Mouse (Mus musculus): Measurements from ENCODE around the gene Nlrc5. TPM values are rescaled to one million over a fixed set of nuclear protein-coding genes. Genes with fewer than 3 reads are reported as not detected.

Nlrc5 gene
- polyA plus RNA-seq, 1 experiment, result 0.82 TPM

GRCm38 (mm10) chr8:94566446-94567158 is 132.4 kb downstream of the Nlrc5 start:
- Histone ChIP-seq H3K4me3 (ENCODE audit: low read depth, low read length) (no peak overlapping the region), H3K9me3 (replicated peaks; ENCODE audit: control insufficient read depth, insufficient read depth, low read length, poor library complexity, severe bottlenecking) (no peaks in the 10 kb centered on the region), H3K9ac (ENCODE audit: low read depth, poor library complexity, severe bottlenecking) (no peak overlapping the region), H3K4me1 (ENCODE audit: control insufficient read depth, insufficient read depth, low read length) (no peaks in the 10 kb centered on the region), H3K27ac (ENCODE audit: insufficient read depth, low read length) (no peak overlapping the region), H3K36me3 (ENCODE audit: control insufficient read depth, insufficient read depth, low read length, poor library complexity, severe bottlenecking) (no peaks in the 10 kb centered on the region), H3K27me3 (ENCODE audit: control insufficient read depth, insufficient read depth, low read length, poor library complexity, severe bottlenecking) (no peaks in the 10 kb centered on the region)
- no peak for TF ChIP-seq POLR2A (IDR thresholded peaks at IDR 0.05; ENCODE audit: insufficient read depth, low read length)

GRCm38 (mm10) chr8:94567159-94567849 is 133.1 kb downstream of the Nlrc5 start:
- TF ChIP-seq CTCF (IDR thresholded peaks at IDR 0.05; ENCODE audit: low read depth, low read length) (no peak), EP300 (IDR thresholded peaks at IDR 0.05; ENCODE audit: insufficient read depth, low read depth, low read length) (no peak), POLR2A (IDR thresholded peaks at IDR 0.05; ENCODE audit: insufficient read depth, low read length) (no peak)
- no peak overlapping the region for H3K4me3 ChIP-seq (ENCODE audit: low read depth, low read length)
- no peak overlapping the region for H3K9ac ChIP-seq (ENCODE audit: low read depth, poor library complexity, severe bottlenecking)
- H3K36me3 ChIP-seq (ENCODE audit: control insufficient read depth, insufficient read depth, low read length, poor library complexity, severe bottlenecking), result no peaks in the 10 kb centered on the region
- H3K4me1 ChIP-seq (ENCODE audit: control insufficient read depth, insufficient read depth, low read length), result no peaks in the 10 kb centered on the region
- no peaks in the 10 kb centered on the region for H3K27me3 ChIP-seq (ENCODE audit: control insufficient read depth, insufficient read depth, low read length, poor library complexity, severe bottlenecking)
- no peak overlapping the region for H3K27ac ChIP-seq (ENCODE audit: insufficient read depth, low read length)
- no peaks in the 10 kb centered on the region for H3K9me3 ChIP-seq (replicated peaks; ENCODE audit: control insufficient read depth, insufficient read depth, low read length, poor library complexity, severe bottlenecking)

GRCm38 (mm10) chr8:94568098-94568497 is 133.9 kb downstream of the Nlrc5 start:
- TF ChIP-seq EP300 (IDR thresholded peaks at IDR 0.05; ENCODE audit: insufficient read depth, low read depth, low read length) (no peak), CTCF (IDR thresholded peaks at IDR 0.05; ENCODE audit: low read depth, low read length) (no peak), POLR2A (IDR thresholded peaks at IDR 0.05; ENCODE audit: insufficient read depth, low read length) (no peak)
- Histone ChIP-seq H3K9ac (ENCODE audit: low read depth, poor library complexity, severe bottlenecking) (no peak overlapping the region), H3K36me3 (ENCODE audit: control insufficient read depth, insufficient read depth, low read length, poor library complexity, severe bottlenecking) (no peaks in the 10 kb centered on the region), H3K27ac (ENCODE audit: insufficient read depth, low read length) (no peak overlapping the region), H3K4me1 (ENCODE audit: control insufficient read depth, insufficient read depth, low read length) (no peaks in the 10 kb centered on the region), H3K4me3 (ENCODE audit: low read depth, low read length) (no peak overlapping the region), H3K9me3 (replicated peaks; ENCODE audit: control insufficient read depth, insufficient read depth, low read length, poor library complexity, severe bottlenecking) (no peaks in the 10 kb centered on the region), H3K27me3 (ENCODE audit: control insufficient read depth, insufficient read depth, low read length, poor library complexity, severe bottlenecking) (no peaks in the 10 kb centered on the region)

- H3K27me3 ChIP-seq (ENCODE audit: control insufficient read depth, insufficient read depth, low read length, poor library complexity, severe bottlenecking), result no peaks in the 10 kb centered on the region
- no peaks in the 10 kb centered on the region for H3K4me1 ChIP-seq (ENCODE audit: control insufficient read depth, insufficient read depth, low read length)
- H3K9ac ChIP-seq (ENCODE audit: low read depth, poor library complexity, severe bottlenecking), result no peak overlapping the region
- H3K36me3 ChIP-seq (ENCODE audit: control insufficient read depth, insufficient read depth, low read length, poor library complexity, severe bottlenecking), result 0 out of 2 replicates have a peak, but pooled peaks cover 3% of the 10 kb centered on the region
- no peak for TF ChIP-seq POLR2A (IDR thresholded peaks at IDR 0.05; ENCODE audit: insufficient read depth, low read length)
- no peak for TF ChIP-seq CTCF (IDR thresholded peaks at IDR 0.05; ENCODE audit: low read depth, low read length)
- no peak for TF ChIP-seq EP300 (IDR thresholded peaks at IDR 0.05; ENCODE audit: insufficient read depth, low read depth, low read length)
- no peaks in the 10 kb centered on the region for H3K9me3 ChIP-seq (replicated peaks; ENCODE audit: control insufficient read depth, insufficient read depth, low read length, poor library complexity, severe bottlenecking)
- no peak overlapping the region for H3K27ac ChIP-seq (ENCODE audit: insufficient read depth, low read length)
- H3K4me3 ChIP-seq (ENCODE audit: low read depth, low read length), result no peak overlapping the region
Measured at GRCm38 (mm10) chr8:94569419-94569818, 135.3 kb downstream of the Nlrc5 start.

DNA sequence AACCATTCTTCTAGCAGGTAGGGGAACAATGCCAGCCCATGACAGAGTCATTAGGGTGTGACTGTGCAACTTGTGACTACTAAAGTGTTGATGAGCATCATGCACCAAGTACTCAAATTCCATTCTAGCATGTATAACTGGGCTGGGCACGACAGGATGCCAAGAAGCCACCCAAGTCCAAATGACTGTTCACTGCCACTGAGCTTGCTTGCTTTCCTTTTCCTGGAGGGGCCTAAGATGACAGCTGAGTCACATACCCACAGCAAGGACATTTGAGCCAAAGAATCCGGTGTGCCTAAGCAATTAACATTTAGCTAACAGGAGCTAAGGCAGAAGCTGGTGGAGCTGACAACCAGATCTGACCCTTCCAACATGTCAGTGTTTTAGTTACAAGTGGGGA is 137.7 kb downstream of the Nlrc5 start:
- Histone ChIP-seq H3K27ac (ENCODE audit: insufficient read depth, low read length) (no peak overlapping the region), H3K9me3 (replicated peaks; ENCODE audit: control insufficient read depth, insufficient read depth, low read length, poor library complexity, severe bottlenecking) (no peaks in the 10 kb centered on the region), H3K4me3 (ENCODE audit: low read depth, low read length) (no peak overlapping the region), H3K27me3 (ENCODE audit: control insufficient read depth, insufficient read depth, low read length, poor library complexity, severe bottlenecking) (no peaks in the 10 kb centered on the region), H3K36me3 (ENCODE audit: control insufficient read depth, insufficient read depth, low read length, poor library complexity, severe bottlenecking) (peaks cover 21% of the 10 kb centered on the region), H3K9ac (ENCODE audit: low read depth, poor library complexity, severe bottlenecking) (no peak overlapping the region), H3K4me1 (ENCODE audit: control insufficient read depth, insufficient read depth, low read length) (no peaks in the 10 kb centered on the region)
- TF ChIP-seq CTCF (IDR thresholded peaks at IDR 0.05; ENCODE audit: low read depth, low read length), result no peak
- TF ChIP-seq POLR2A (IDR thresholded peaks at IDR 0.05; ENCODE audit: insufficient read depth, low read length), result no peak
- no peak for TF ChIP-seq EP300 (IDR thresholded peaks at IDR 0.05; ENCODE audit: insufficient read depth, low read depth, low read length)
